Mouse (Mus musculus) thymus, adult 2 months (tissue): ENCODE data around the gene Lsm11.

ENCODE experiments used
- CTCF ChIP-seq: fragments of 200-500 bp; IDR thresholded peaks from 2 replicates; pipeline ENCODE4 v1.5.1; 2012; ENCODE audit warnings: mild to moderate bottlenecking, control low read depth, low read length, moderate library complexity, borderline replicate concordance; ENCODE audit not compliant: control insufficient read depth, poor library complexity, insufficient read depth; ENCODE audit errors: extremely low read depth
- POLR2A ChIP-seq: fragments of 200-500 bp; IDR thresholded peaks from 2 replicates; pipeline ENCODE4 v1.6.1; 2012; ENCODE audit warnings: mild to moderate bottlenecking, low read length, control low read depth, moderate library complexity; ENCODE audit not compliant: control insufficient read depth, poor library complexity, insufficient read depth; ENCODE audit errors: extremely low read depth

DNA sequence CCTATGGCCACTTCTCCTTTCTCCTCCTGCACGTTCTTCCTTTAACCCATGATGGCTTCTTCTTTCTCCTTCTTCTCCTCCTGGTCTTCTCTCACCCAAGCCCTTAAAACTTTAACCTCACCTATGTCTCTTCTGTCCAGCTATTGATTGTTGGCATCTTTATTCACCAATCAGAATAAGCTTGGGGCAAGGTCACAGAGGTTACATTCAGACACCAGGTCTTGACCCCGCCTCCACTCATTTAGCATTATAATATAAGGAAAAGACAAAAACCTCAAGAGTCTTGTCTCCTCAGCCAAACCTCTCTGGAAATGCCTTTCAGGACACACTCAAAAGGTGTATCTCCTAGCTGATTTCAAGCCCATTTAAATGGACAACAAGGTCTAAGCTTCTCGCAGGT is 23.7 kb upstream of the Lsm11 start:
- TF ChIP-seq POLR2A (no peak), CTCF (no peak)
